Mouse (Mus musculus) liver, embryonic 14.5 days (tissue): Measurements from ENCODE around the gene Lcp1. TPM values are rescaled to one million over a fixed set of nuclear protein-coding genes. Genes with fewer than 3 reads are reported as not detected.

Experiments
- ATAC-seq: fragments of 200-750 bp; cut with Nextera tagmentation; 2 replicates; pipeline ENCODE4 v1.8.0; 2017; ENCODE audit warnings: moderate number of reproducible peaks, mild to moderate bottlenecking, moderate library complexity; ENCODE audit not compliant: insufficient read depth
- DNase-seq, 3 experiments: peaks; one replicate each; pipeline ENCODE4 v3.0.0-alpha.2; 2012 to 2013; ENCODE audit warnings: low read depth in 3 of 3, low spot score in 3 of 3
- H3K27ac ChIP-seq: fragments of 300-500 bp; sonication (generic); 2 replicates; pipeline ENCODE4 v1.5.1; 2014; ENCODE audit warnings: moderate library complexity, mild to moderate bottlenecking, control low read depth, inconsistent platforms
- H3K27me3 ChIP-seq: fragments of 300-500 bp; sonication (generic); 2 replicates; pipeline ENCODE4 v1.6.1; 2014; ENCODE audit warnings: mild to moderate bottlenecking, low read length, moderate library complexity; ENCODE audit not compliant: control insufficient read depth, insufficient read depth
- H3K36me3 ChIP-seq: fragments of 300-500 bp; sonication (generic); replicated peaks from 2 replicates; pipeline ENCODE4 v1.6.1; 2014; ENCODE audit warnings: low read depth; ENCODE audit not compliant: control insufficient read depth, insufficient read depth
- H3K4me1 ChIP-seq, 2 experiments: fragments of 200-500 bp in 1 of 2; fragments of 300-500 bp in 1 of 2; sonication (generic) in 1 of 2; replicated peaks; 2 replicates each; pipeline ENCODE4 v1.6.1; 2012 to 2014; ENCODE audit warnings: antibody characterized with exemption in 1 of 2, inconsistent platforms in 1 of 2, low read length in 1 of 2; ENCODE audit not compliant: control insufficient read depth in 2 of 2, insufficient read depth in 2 of 2
- H3K4me2 ChIP-seq: fragments of 300-500 bp; sonication (generic); 2 replicates; pipeline ENCODE4 v1.6.1; 2014; ENCODE audit warnings: low read depth, mild to moderate bottlenecking, control low read depth, moderate library complexity
- H3K4me3 ChIP-seq, 2 experiments: fragments of 200-500 bp in 1 of 2; fragments of 300-500 bp in 1 of 2; sonication (generic) in 1 of 2; 2 replicates each; pipeline ENCODE4 v1.5.1; 2012 to 2014; ENCODE audit warnings: low read depth in 2 of 2, low read length in 2 of 2, mild to moderate bottlenecking in 2 of 2, control low read depth in 1 of 2, inconsistent platforms in 1 of 2, moderate library complexity in 1 of 2; ENCODE audit not compliant: insufficient read depth in 1 of 2
- H3K9ac ChIP-seq: fragments of 300-500 bp; sonication (generic); replicated peaks from 2 replicates; pipeline ENCODE4 v1.6.1; 2014; ENCODE audit warnings: mild to moderate bottlenecking, control low read depth, moderate library complexity
- H3K9me3 ChIP-seq: fragments of 300-500 bp; sonication (generic); 2 replicates; pipeline ENCODE4 v1.6.1; 2016; ENCODE audit warnings: low read length, mixed read lengths; ENCODE audit not compliant: control insufficient read depth
- CTCF ChIP-seq: IDR thresholded peaks from 2 replicates; pipeline ENCODE4 v1.5.1; 2016; ENCODE audit warnings: antibody characterized with exemption, low read depth, control low read depth
- EP300 ChIP-seq: IDR thresholded peaks from 2 replicates; pipeline ENCODE4 v1.6.1; 2016; ENCODE audit warnings: antibody characterized with exemption, low read depth
- WGBS: fragments of 180-500 bp; shearing (Covaris S2); extraction: QIAGEN DNeasy Blood & Tissue Kit; methylation state at CpG from one replicate; pipeline ENCODE4 v1.1.7; 2014; ENCODE audit not compliant: insufficient replicate concordance; 5-methylcytosine and 5-hydroxymethylcytosine counted together
- polyA plus RNA-seq, 2 experiments: library from polyadenylated mRNA; depleted of rRNA in 1 of 2; stranded (reverse) in 1 of 2; unstranded in 1 of 2; fragments of >200 nt; fragmentation: Nextera tagmentation in 1 of 2; extraction: Ambion mirVana in 1 of 2; gene quantifications; 2 replicates each; pipeline versions ENCODE4 v1.2.1 to v1.2.3; 2012 to 2014

Gene Lcp1
- polyA plus RNA-seq, 2 experiments: 10.4 to 35.8 TPM

- no peak overlapping the region for H3K9ac ChIP-seq
- ATAC-seq (no peak), DNase-seq (no peak)
- no peak overlapping the region for H3K27ac ChIP-seq
- WGBS: 41% methylated on average over 2 of the region's 2 CpGs
- H3K4me1 ChIP-seq: peaks cover 7 to 23% of the 10 kb centered on the region in 2 experiments
- H3K36me3 ChIP-seq: no peaks in the 10 kb centered on the region
- no peak overlapping the region for H3K4me2 ChIP-seq
- H3K9me3 ChIP-seq: no peaks in the 10 kb centered on the region
- no peaks in the 10 kb centered on the region for H3K27me3 ChIP-seq
- no peak for TF ChIP-seq EP300
- TF ChIP-seq CTCF: no peak
- H3K4me3 ChIP-seq: no peak overlapping the region
Observed at GRCm38 (mm10) chr14:75150653-75151052, 19.8 kb downstream of the Lcp1 start.

GRCm38 (mm10) chr14:75151146-75151545 is 20.2 kb downstream of the Lcp1 start:
- no peak overlapping the region for H3K4me3 ChIP-seq
- no peaks in the 10 kb centered on the region for H3K9me3 ChIP-seq
- TF ChIP-seq CTCF (no peak), EP300 (no peak)
- ATAC-seq (no peak), DNase-seq (no peak)
- H3K9ac ChIP-seq: no peak overlapping the region
- H3K4me2 ChIP-seq: no peak overlapping the region
- peaks cover 7 to 23% of the 10 kb centered on the region in 2 experiments for H3K4me1 ChIP-seq
- WGBS: 52% methylated on average over 3 of the region's 3 CpGs
- no peaks in the 10 kb centered on the region for H3K27me3 ChIP-seq
- H3K36me3 ChIP-seq: no peaks in the 10 kb centered on the region
- H3K27ac ChIP-seq: no peak overlapping the region

GRCm38 (mm10) chr14:75154481-75154880 is 23.6 kb downstream of the Lcp1 start:
- TF ChIP-seq CTCF: no peak
- no peak for TF ChIP-seq EP300
- no peak overlapping the region for H3K4me2 ChIP-seq
- no peak overlapping the region for H3K27ac ChIP-seq
- no peaks in the 10 kb centered on the region for H3K36me3 ChIP-seq
- DNase-seq (no peak), ATAC-seq (no peak)
- H3K9ac ChIP-seq: no peak overlapping the region
- H3K9me3 ChIP-seq: no peaks in the 10 kb centered on the region
- no peaks in the 10 kb centered on the region for H3K27me3 ChIP-seq
- 71% methylated on average over 8 of the region's 8 CpGs for WGBS
- H3K4me3 ChIP-seq: no peak overlapping the region
- peaks cover 0 to 10% of the 10 kb centered on the region in 2 experiments; a peak in 2 of 4 replicates for H3K4me1 ChIP-seq

GRCm38 (mm10) chr14:75159375-75159774 is 28.5 kb downstream of the Lcp1 start:
- Histone ChIP-seq H3K36me3 (no peaks in the 10 kb centered on the region), H3K9me3 (no peaks in the 10 kb centered on the region), H3K4me3 (no peak overlapping the region), H3K9ac (no peak overlapping the region), H3K27me3 (no peaks in the 10 kb centered on the region), H3K4me1 (peaks cover 0 to 6% of the 10 kb centered on the region in 2 experiments; a peak in 2 of 4 replicates), H3K4me2 (no peak overlapping the region), H3K27ac (no peak overlapping the region)
- no peak for ATAC-seq
- WGBS: 59% methylated on average over 2 of the region's 2 CpGs
- no peak for DNase-seq
- TF ChIP-seq EP300: no peak
- no peak for TF ChIP-seq CTCF

GRCm38 (mm10) chr14:75163866-75164265 is 33.0 kb downstream of the Lcp1 start:
- no peak for DNase-seq

More at GRCm38 (mm10) chr14:75163866-75164265, 33.0 kb downstream of the Lcp1 start:
- Histone ChIP-seq H3K4me1 (no peaks in the 10 kb centered on the region; a peak in 1 of 4 replicates), H3K4me2 (no peak overlapping the region), H3K36me3 (no peaks in the 10 kb centered on the region), H3K4me3 (no peak overlapping the region), H3K9ac (no peak overlapping the region), H3K9me3 (no peaks in the 10 kb centered on the region), H3K27ac (no peak overlapping the region), H3K27me3 (no peaks in the 10 kb centered on the region)
- no peak for ATAC-seq
- 57% methylated on average over 8 of the region's 8 CpGs for WGBS
- TF ChIP-seq EP300: no peak
